Mouse (Mus musculus) c-Kit-positive CD71-positive TER-119-positive erythroid progenitor cells, embryonic 14.5 days (primary cell): ENCODE measurements around the gene Nckap5.

Experiments
- DNase-seq: peaks from one replicate; pipeline ENCODE4 v3.0.0-alpha.2; 2013; ENCODE audit warnings: low spot score

Nckap5 gene

GRCm38 (mm10) chr1:126557791-126558294 is 272.8 kb downstream of the Nckap5 start:
- DNase-seq: no peak

GRCm38 (mm10) chr1:126547979-126548378 is 282.6 kb downstream of the Nckap5 start:
- no peak for DNase-seq

- DNase-seq: no peak
These were observed 286.1 kb downstream of the Nckap5 start for GRCm38 (mm10) chr1:126544471-126544870.

GRCm38 (mm10) chr1:126537223-126537757 is 293.3 kb downstream of the Nckap5 start:
- no peak for DNase-seq

GRCm38 (mm10) chr1:126535527-126535926 is 295.1 kb downstream of the Nckap5 start:
- DNase-seq: no peak

- peak; percentile 8 for DNase-seq
These were observed 296.6 kb downstream of the Nckap5 start for GRCm38 (mm10) chr1:126534046-126534445.

- no peak for DNase-seq
These were observed 302.5 kb downstream of the Nckap5 start for GRCm38 (mm10) chr1:126528043-126528598.

GRCm38 (mm10) chr1:126518067-126518466 is 312.5 kb downstream of the Nckap5 start:
- no peak for DNase-seq

GRCm38 (mm10) chr1:126517427-126517826 is 313.2 kb downstream of the Nckap5 start:
- no peak for DNase-seq

- no peak for DNase-seq
These were observed 315.4 kb downstream of the Nckap5 start for GRCm38 (mm10) chr1:126515054-126515756.

GRCm38 (mm10) chr1:126511835-126512445 is 318.7 kb downstream of the Nckap5 start:
- no peak for DNase-seq

- no peak for DNase-seq
These were observed 325.9 kb downstream of the Nckap5 start for GRCm38 (mm10) chr1:126504717-126505116.

GRCm38 (mm10) chr1:126502741-126503140 is 327.9 kb downstream of the Nckap5 start:
- no peak for DNase-seq

GRCm38 (mm10) chr1:126496722-126497121 is 333.9 kb downstream of the Nckap5 start:
- DNase-seq: no peak

- no peak for DNase-seq
These were observed 338.2 kb downstream of the Nckap5 start for GRCm38 (mm10) chr1:126492206-126493071.

- no peak for DNase-seq
These were observed 339.2 kb downstream of the Nckap5 start for GRCm38 (mm10) chr1:126491412-126491811.

GRCm38 (mm10) chr1:126490256-126490655 is 340.3 kb downstream of the Nckap5 start:
- no peak for DNase-seq

GRCm38 (mm10) chr1:126484664-126485087 is 345.9 kb downstream of the Nckap5 start:
- DNase-seq: no peak

GRCm38 (mm10) chr1:126483665-126484064 is 346.9 kb downstream of the Nckap5 start:
- no peak for DNase-seq

- no peak for DNase-seq
These were observed 349.0 kb downstream of the Nckap5 start for GRCm38 (mm10) chr1:126481459-126482228.

- DNase-seq: no peak
These were observed 357.6 kb downstream of the Nckap5 start for GRCm38 (mm10) chr1:126473044-126473443.
